Mouse (Mus musculus) lung, embryonic 15.5 days (tissue): ENCODE data around the gene Chuk. TPM values are rescaled to one million over a fixed set of nuclear protein-coding genes. Genes with fewer than 3 reads are reported as not detected.

ENCODE experiments used
- ATAC-seq: fragments of 200-750 bp; cut with Nextera tagmentation; 2 replicates; pipeline ENCODE4 v1.8.0; 2017; ENCODE audit warnings: moderate number of reproducible peaks, borderline replicate concordance; ENCODE audit not compliant: low FRiP score, low TSS enrichment; ENCODE audit errors: extremely low read depth
- H3K27ac ChIP-seq: fragments of 300-500 bp; sonication (generic); 2 replicates; pipeline ENCODE4 v1.5.1; 2015; ENCODE audit warnings: moderate library complexity, mild to moderate bottlenecking, inconsistent platforms
- H3K27me3 ChIP-seq: fragments of 300-500 bp; sonication (generic); 2 replicates; pipeline ENCODE4 v1.6.1; 2015; ENCODE audit warnings: inconsistent platforms
- H3K36me3 ChIP-seq: fragments of 300-500 bp; sonication (generic); 2 replicates; pipeline ENCODE4 v1.6.1; 2015; ENCODE audit warnings: inconsistent platforms
- H3K4me1 ChIP-seq: fragments of 300-500 bp; sonication (generic); 2 replicates; pipeline ENCODE4 v1.6.1; 2015; ENCODE audit warnings: inconsistent platforms
- H3K4me2 ChIP-seq: fragments of 300-500 bp; sonication (generic); 2 replicates; pipeline ENCODE4 v1.6.1; 2015; ENCODE audit warnings: inconsistent platforms, mild to moderate bottlenecking, moderate library complexity
- H3K4me3 ChIP-seq: fragments of 300-500 bp; sonication (generic); 2 replicates; pipeline ENCODE4 v1.5.1; 2015; ENCODE audit warnings: mild to moderate bottlenecking, inconsistent platforms
- H3K9ac ChIP-seq: fragments of 300-500 bp; sonication (generic); 2 replicates; pipeline ENCODE4 v1.6.1; 2015; ENCODE audit warnings: inconsistent platforms
- H3K9me3 ChIP-seq: fragments of 300-500 bp; sonication (generic); 2 replicates; pipeline ENCODE4 v1.6.1; 2016; ENCODE audit warnings: inconsistent platforms
- whole genome bisulfite sequencing: fragments of 180-500 bp; shearing (Covaris S2); methylation state at CpG from one replicate; pipeline ENCODE4 v1.1.7; 2015; 5-methylcytosine and 5-hydroxymethylcytosine counted together
- polyA plus RNA-seq: library from polyadenylated mRNA; unstranded; fragments of >200 nt; fragmentation: Nextera tagmentation; extraction: Ambion mirVana; gene quantifications from 2 replicates; pipeline ENCODE4 v1.2.1, GENCODE M21; 2015

Gene Chuk
- polyA plus RNA-seq, result 37.1 and 40.8 TPM in 2 replicates

DNA sequence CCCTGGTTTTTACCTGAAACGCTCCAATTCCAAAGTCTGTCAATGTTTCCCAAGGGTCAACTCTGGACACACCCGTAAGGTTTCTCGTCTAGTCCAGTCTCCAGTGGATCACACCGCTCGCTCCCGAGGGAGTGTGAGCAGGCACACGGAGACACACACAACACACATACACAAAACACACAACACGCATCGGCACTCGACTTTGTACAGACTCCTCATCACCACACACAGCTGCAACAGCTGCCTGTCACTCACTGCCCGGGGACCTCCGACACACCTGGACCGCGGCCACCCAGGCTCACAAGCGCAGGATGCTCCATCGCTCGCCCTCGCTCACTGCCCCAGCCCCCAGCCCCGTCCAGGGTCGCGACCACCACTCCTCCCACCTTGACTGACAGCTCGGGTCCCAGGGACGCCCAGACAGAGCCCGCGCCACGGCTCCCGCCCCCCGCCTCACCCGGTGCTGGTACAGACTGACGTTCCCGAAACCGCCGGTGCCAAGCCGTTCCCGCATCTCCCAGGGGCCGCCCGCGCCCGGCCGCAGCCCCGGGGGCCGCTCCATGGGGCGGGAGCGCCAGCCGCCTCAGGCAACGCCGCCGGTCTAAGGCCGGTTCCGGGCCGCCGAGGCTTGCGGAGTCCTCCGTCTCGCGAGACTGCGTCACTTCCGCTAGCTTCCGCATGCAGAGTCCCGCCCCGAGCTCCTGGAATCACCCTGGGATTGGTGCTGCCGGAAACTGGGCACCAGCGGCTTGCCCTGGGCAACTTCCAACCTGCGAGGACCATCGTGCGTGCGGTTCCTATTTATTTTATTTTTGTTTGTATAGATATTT is at the start of gene Chuk:
Gene Chuk (minus strand): TSS at position 650 of the 830 bp plus-strand sequence.
- H3K4me2 ChIP-seq, result peak within 1 kb of the TSS; percentile 80
- H3K4me1 ChIP-seq, result peaks cover 12% of the 10 kb centered on the region
- peak within 1 kb of the TSS; percentile 94 for H3K9ac ChIP-seq
- H3K36me3 ChIP-seq, result peaks cover 20% of the 10 kb centered on the region
- no peaks in the 10 kb centered on the region for H3K9me3 ChIP-seq
- WGBS, result under 1% methylated on average over 67 of the region's 67 CpGs
- peak within 1 kb of the TSS; percentile 39 for H3K27ac ChIP-seq
- peak; percentile 97 for ATAC-seq
- no peaks in the 10 kb centered on the region for H3K27me3 ChIP-seq
- H3K4me3 ChIP-seq, result peak within 1 kb of the TSS; percentile 99

GRCm38 (mm10) chr19:44157005-44157404 is 49.7 kb upstream of the Chuk start:
- 88% methylated on average over 10 of the region's 10 CpGs for whole genome bisulfite sequencing
- no peaks in the 10 kb centered on the region; the same call in 1 of the 2 replicates for H3K27me3 ChIP-seq
- H3K4me2 ChIP-seq, result no peak overlapping the region
- no peak overlapping the region for H3K4me3 ChIP-seq
- H3K4me1 ChIP-seq, result no peaks in the 10 kb centered on the region
- H3K36me3 ChIP-seq, result no peaks in the 10 kb centered on the region
- no peak overlapping the region for H3K9ac ChIP-seq
- H3K27ac ChIP-seq, result no peak overlapping the region
- no peak for ATAC-seq
- H3K9me3 ChIP-seq, result no peaks in the 10 kb centered on the region

DNA sequence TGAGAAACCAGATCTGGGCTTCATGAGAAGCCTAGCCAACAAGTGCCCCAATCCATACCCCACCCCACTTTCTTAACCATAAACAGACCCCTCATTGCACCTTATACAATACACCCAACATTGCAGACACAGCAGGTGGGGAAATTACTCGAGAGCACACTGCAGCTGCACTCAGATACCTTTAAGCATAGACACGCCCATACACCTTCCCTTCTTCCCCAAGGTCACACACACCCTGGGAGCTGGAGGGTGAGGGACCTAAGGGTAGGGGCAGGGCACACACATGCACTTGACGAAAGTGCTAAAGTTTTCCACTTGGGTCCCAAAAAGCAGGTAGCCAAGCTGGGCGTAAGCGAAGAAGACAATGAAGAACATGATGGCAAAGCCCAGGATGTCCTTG is 46.5 kb upstream of the Chuk start:
- 73% methylated on average over 5 of the region's 5 CpGs for WGBS
- ATAC-seq, result no peak
- no peaks in the 10 kb centered on the region; the same call in 1 of the 2 replicates for H3K27me3 ChIP-seq

GRCm38 (mm10) chr19:44148991-44149390 is 41.7 kb upstream of the Chuk start:
- no peak for ATAC-seq
- H3K36me3 ChIP-seq, result no peaks in the 10 kb centered on the region
- no peak overlapping the region for H3K4me2 ChIP-seq
- peaks cover 14% of the 10 kb centered on the region for H3K4me1 ChIP-seq
- WGBS, result 61% methylated on average over 2 of the region's 2 CpGs
- H3K27ac ChIP-seq, result no peak overlapping the region
- no peak overlapping the region for H3K9ac ChIP-seq
- no peaks in the 10 kb centered on the region for H3K9me3 ChIP-seq
- H3K27me3 ChIP-seq, result no peaks in the 10 kb centered on the region; the same call in 1 of the 2 replicates
- no peak overlapping the region for H3K4me3 ChIP-seq

More for the DNA sequence above, 46.5 kb upstream of the Chuk start:
- H3K9ac ChIP-seq, result no peak overlapping the region
- no peaks in the 10 kb centered on the region for H3K36me3 ChIP-seq
- no peak overlapping the region for H3K4me2 ChIP-seq
- no peak overlapping the region for H3K27ac ChIP-seq
- no peaks in the 10 kb centered on the region for H3K4me1 ChIP-seq
- no peak overlapping the region for H3K4me3 ChIP-seq
- H3K9me3 ChIP-seq, result no peaks in the 10 kb centered on the region

- peaks cover 4% of the 10 kb centered on the region; the same call in 1 of the 2 replicates for H3K36me3 ChIP-seq
- 23% methylated on average over 2 of the region's 2 CpGs for WGBS
- H3K27me3 ChIP-seq, result no peaks in the 10 kb centered on the region; the same call in 1 of the 2 replicates
- H3K4me2 ChIP-seq, result no peak overlapping the region
- no peaks in the 10 kb centered on the region for H3K9me3 ChIP-seq
- peaks cover 14% of the 10 kb centered on the region for H3K4me1 ChIP-seq
- no peak overlapping the region for H3K27ac ChIP-seq
- no peak overlapping the region for H3K9ac ChIP-seq
- ATAC-seq, result no peak
- H3K4me3 ChIP-seq, result no peak overlapping the region
Observed at GRCm38 (mm10) chr19:44148345-44148744, 41.1 kb upstream of the Chuk start.

DNA sequence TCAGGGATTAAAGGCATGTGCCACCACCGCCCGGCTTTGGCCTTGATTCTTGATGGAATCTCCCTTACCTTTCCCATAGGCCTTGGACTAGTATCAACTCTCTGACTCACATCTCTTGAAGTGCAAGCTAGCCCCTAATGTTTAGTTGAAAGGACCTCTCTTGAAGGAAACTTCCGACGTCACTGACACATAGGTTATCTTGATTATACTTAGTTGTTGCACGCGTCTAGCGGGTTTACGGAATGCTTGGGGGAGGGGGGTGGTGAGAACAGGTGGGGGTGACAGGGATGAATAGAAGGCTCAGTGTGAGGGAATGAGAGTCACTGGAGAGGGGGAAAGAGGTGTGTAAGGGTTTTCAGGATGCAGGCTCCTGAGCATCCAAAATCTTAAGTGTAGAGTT is 39.7 kb upstream of the Chuk start:
- Histone ChIP-seq H3K27me3 (no peaks in the 10 kb centered on the region; the same call in 1 of the 2 replicates), H3K9ac (no peak overlapping the region), H3K9me3 (no peaks in the 10 kb centered on the region), H3K27ac (no peak overlapping the region), H3K4me1 (peaks cover 14% of the 10 kb centered on the region), H3K4me2 (no peak overlapping the region), H3K4me3 (no peak overlapping the region), H3K36me3 (peaks cover 18% of the 10 kb centered on the region)
- WGBS, result 83% methylated on average over 8 of the region's 8 CpGs
- ATAC-seq, result no peak

DNA sequence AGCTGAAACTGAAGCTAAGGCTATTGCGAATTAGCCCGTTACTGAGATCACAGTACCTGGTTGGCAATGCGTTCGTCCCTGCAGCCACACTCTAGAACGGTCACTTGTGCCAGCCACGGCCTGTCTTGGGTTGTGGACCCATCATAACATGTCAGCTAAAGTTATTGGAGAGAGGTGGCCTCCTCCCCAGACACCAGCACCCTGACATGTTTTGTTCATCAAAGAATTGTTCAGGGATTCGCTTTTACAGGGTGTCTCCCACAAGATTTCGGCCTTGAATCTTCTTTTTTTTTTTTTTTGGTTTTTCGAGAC is 39.2 kb upstream of the Chuk start:
- WGBS, result 55% methylated on average over 9 of the region's 9 CpGs
- Histone ChIP-seq H3K27me3 (no peaks in the 10 kb centered on the region), H3K27ac (no peak overlapping the region), H3K9ac (peak overlapping the region; percentile 60; the same call in 1 of the 2 replicates), H3K4me1 (peaks cover 14% of the 10 kb centered on the region), H3K9me3 (no peaks in the 10 kb centered on the region), H3K4me3 (peak overlapping the region; percentile 62), H3K4me2 (peak overlapping the region; percentile 81), H3K36me3 (peaks cover 22% of the 10 kb centered on the region)
- 0 out of 2 replicates have a peak, but pooled peaks have one; percentile 19 for ATAC-seq

GRCm38 (mm10) chr19:44145702-44146567 is 38.7 kb upstream of the Chuk start, which contains the start of gene Bloc1s2:
Bloc1s2 (minus strand) TSS chr19:44146446.
- peak within 1 kb of the TSS; percentile 81 for H3K4me2 ChIP-seq
- whole genome bisulfite sequencing, result 3% methylated on average over 46 of the region's 46 CpGs
- peak within 1 kb of the TSS; percentile 62 for H3K4me3 ChIP-seq
- no peaks in the 10 kb centered on the region for H3K9me3 ChIP-seq
- H3K4me1 ChIP-seq, result peaks cover 14% of the 10 kb centered on the region
- ATAC-seq, result peak; percentile 90
- peak within 1 kb of the TSS; percentile 60 for H3K9ac ChIP-seq
- peaks cover 28% of the 10 kb centered on the region for H3K36me3 ChIP-seq
- H3K27me3 ChIP-seq, result no peaks in the 10 kb centered on the region
- no peak within 1 kb of the TSS for H3K27ac ChIP-seq

DNA sequence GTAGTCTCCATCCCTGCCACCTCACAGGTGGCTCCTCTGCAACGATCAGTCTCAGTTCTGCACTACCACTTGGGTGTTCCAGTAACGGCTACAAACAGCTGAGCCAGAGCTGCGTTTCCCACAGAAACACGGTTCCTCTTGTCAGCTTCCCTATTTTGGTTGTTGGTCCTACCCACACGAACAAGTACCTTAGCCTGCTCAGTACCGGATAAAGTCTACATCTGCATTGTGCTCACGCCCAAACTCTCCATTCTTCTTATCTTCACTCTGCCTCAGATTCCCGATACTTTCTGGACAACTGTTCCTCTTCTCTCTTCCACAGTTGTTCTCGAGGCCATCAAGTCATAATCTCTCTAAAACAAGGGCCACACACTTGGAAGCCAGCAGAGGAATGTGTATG is 37.1 kb upstream of the Chuk start:
- peaks cover 39% of the 10 kb centered on the region for H3K36me3 ChIP-seq
- H3K4me3 ChIP-seq, result no peak overlapping the region
- no peak overlapping the region for H3K4me2 ChIP-seq
- no peak for ATAC-seq
- WGBS, result 77% methylated on average over 9 of the region's 9 CpGs
- H3K9ac ChIP-seq, result no peak overlapping the region
- H3K9me3 ChIP-seq, result no peaks in the 10 kb centered on the region
- peaks cover 14% of the 10 kb centered on the region for H3K4me1 ChIP-seq
- no peak overlapping the region for H3K27ac ChIP-seq
- no peaks in the 10 kb centered on the region for H3K27me3 ChIP-seq

- Histone ChIP-seq H3K27ac (no peak overlapping the region), H3K4me2 (peak overlapping the region; percentile 56), H3K4me1 (peaks cover 12% of the 10 kb centered on the region), H3K9me3 (no peaks in the 10 kb centered on the region), H3K4me3 (peak overlapping the region; percentile 79), H3K9ac (no peak overlapping the region), H3K36me3 (peaks cover 33% of the 10 kb centered on the region), H3K27me3 (no peaks in the 10 kb centered on the region)
- WGBS, result 30% methylated on average over 7 of the region's 7 CpGs
- no peak; the same call in 1 of the 2 replicates for ATAC-seq
Observed at GRCm38 (mm10) chr19:44135960-44136485, 28.7 kb upstream of the Chuk start.

GRCm38 (mm10) chr19:44135072-44135959 is 28.0 kb upstream of the Chuk start, which contains the start of gene Cwf19l1:
Cwf19l1 (minus strand) TSS chr19:44135876.
- peak; percentile 91 for ATAC-seq
- Histone ChIP-seq H3K27me3 (no peaks in the 10 kb centered on the region), H3K36me3 (peaks cover 36% of the 10 kb centered on the region), H3K27ac (peak within 1 kb of the TSS; percentile 97), H3K4me3 (peak within 1 kb of the TSS; percentile 79), H3K9me3 (no peaks in the 10 kb centered on the region), H3K9ac (peak within 1 kb of the TSS; percentile 75), H3K4me2 (peak within 1 kb of the TSS; percentile 73), H3K4me1 (peaks cover 12% of the 10 kb centered on the region)
- WGBS, result under 1% methylated on average over 45 of the region's 45 CpGs
